Mouse (Mus musculus): ENCODE results near the gene Kcnh5.

- TF ChIP-seq MYC (IDR thresholded peaks at IDR 0.05; ENCODE audit: low read depth, low read length) (no peak), USF1 (IDR thresholded peaks at IDR 0.05; ENCODE audit: low read depth, low read length) (no peak), CTCF (IDR thresholded peaks at IDR 0.05 in 2 of 3, conservative IDR thresholded peaks at IDR 0.05 in 1 of 3; ENCODE audit: control insufficient read depth in 1 of 3, insufficient read depth in 1 of 3, low read depth in 2 of 3, low read length in 3 of 3, poor library complexity in 1 of 3, severe bottlenecking in 1 of 3) (no peak), ZMIZ1 (IDR thresholded peaks at IDR 0.05; ENCODE audit: low read depth, low read length) (no peak), USF2 (IDR thresholded peaks at IDR 0.05; ENCODE audit: borderline replicate concordance in 1 of 2, insufficient read depth in 1 of 2, low read depth in 1 of 2, low read length in 2 of 2) (no peak), MAZ (IDR thresholded peaks at IDR 0.05; ENCODE audit: low read depth, low read length) (no peak)
These were observed 1.1 kb downstream of the Kcnh5 start for GRCm38 (mm10) chr12:75175931-75176565.

Data from MEL (cell line).